Mouse (Mus musculus): ENCODE results near the gene Ccdc120. TPM values are rescaled to one million over a fixed set of nuclear protein-coding genes. Genes with fewer than 3 reads are reported as not detected.

Ccdc120 gene
- polyA plus RNA-seq, 1 experiment from 2014 or later = 22.8 TPM

DNA sequence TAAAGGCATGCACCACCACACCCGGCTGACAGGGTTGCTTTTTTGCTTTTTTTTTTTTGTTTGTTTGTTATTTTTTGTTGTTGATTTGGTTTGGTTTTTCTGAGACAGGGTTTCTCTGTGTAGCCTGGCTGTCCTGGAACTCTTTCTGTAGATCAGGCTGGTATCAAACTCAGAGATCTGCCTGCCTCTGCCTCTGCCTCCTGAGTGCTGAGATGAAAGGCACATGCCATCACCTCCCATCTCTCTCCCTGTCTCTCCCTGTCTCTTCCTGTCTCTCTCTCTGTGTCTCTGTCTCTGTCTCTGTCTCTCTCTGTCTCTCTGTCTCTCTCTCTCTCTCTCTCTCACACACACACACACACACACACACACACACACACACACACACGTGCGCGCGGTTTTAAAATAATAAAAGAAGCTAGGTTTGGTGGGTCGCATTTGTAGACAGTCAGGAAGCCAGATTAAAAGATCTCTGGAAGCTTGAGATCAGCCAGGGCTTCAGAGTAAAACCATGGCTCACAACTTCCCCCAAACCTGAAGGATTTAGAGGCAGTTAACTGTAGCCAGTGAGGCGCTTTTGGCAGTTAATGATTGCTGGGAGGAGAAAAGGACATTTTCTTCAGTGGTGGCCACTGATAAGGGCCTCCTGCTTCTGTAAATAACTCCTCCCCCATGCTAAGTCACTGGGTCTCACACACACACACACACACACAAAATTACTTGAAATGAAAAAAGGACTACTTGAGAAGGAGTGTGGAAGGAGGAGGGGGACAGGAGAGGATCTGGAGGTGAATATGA is 27.9 kb upstream of the Ccdc120 start:
- Histone ChIP-seq H3K4me3 (ENCODE audit: low read depth, low read length) (no peak overlapping the region), H3K27ac (replicated peaks; ENCODE audit: low read depth, low read length) (no peak overlapping the region)
- WGBS = 74% methylated on average over 7 of the region's 7 CpGs

GRCm38 (mm10) chrX:7776329-7777082 is 25.8 kb upstream of the Ccdc120 start:
- Histone ChIP-seq H3K4me3 (ENCODE audit: low read depth, low read length) (no peak overlapping the region), H3K27ac (replicated peaks; ENCODE audit: low read depth, low read length) (no peak overlapping the region), H3K9me3 (ENCODE audit: control insufficient read depth, low read length) (no peaks in the 10 kb centered on the region), H3K9ac (ENCODE audit: low read length) (no peak overlapping the region), H3K4me1 (ENCODE audit: control insufficient read depth, insufficient read depth, low read length) (no peaks in the 10 kb centered on the region), H3K4me2 (ENCODE audit: low read depth, severe bottlenecking) (no peak overlapping the region), H3K36me3 (ENCODE audit: control insufficient read depth, insufficient read depth, low read length) (no peaks in the 10 kb centered on the region), H3K27me3 (ENCODE audit: control insufficient read depth, insufficient read depth, low read length) (no peaks in the 10 kb centered on the region)
- DNase-seq (ENCODE audit: low spot score) (peak; percentile 75), ATAC-seq (ENCODE audit: insufficient number of reproducible peaks, low FRiP score, low TSS enrichment, low read depth) (no peak)
- WGBS = 57% methylated on average over 8 of the region's 8 CpGs

More for the DNA sequence above, 27.9 kb upstream of the Ccdc120 start:
- Histone ChIP-seq H3K9ac (ENCODE audit: low read length) (no peak overlapping the region), H3K4me2 (ENCODE audit: low read depth, severe bottlenecking) (no peak overlapping the region), H3K27me3 (ENCODE audit: control insufficient read depth, insufficient read depth, low read length) (no peaks in the 10 kb centered on the region), H3K9me3 (ENCODE audit: control insufficient read depth, low read length) (no peaks in the 10 kb centered on the region), H3K36me3 (ENCODE audit: control insufficient read depth, insufficient read depth, low read length) (no peaks in the 10 kb centered on the region), H3K4me1 (ENCODE audit: control insufficient read depth, insufficient read depth, low read length) (no peaks in the 10 kb centered on the region)
- ATAC-seq (ENCODE audit: insufficient number of reproducible peaks, low FRiP score, low TSS enrichment, low read depth) (no peak), DNase-seq (ENCODE audit: low spot score) (no peak)

DNA sequence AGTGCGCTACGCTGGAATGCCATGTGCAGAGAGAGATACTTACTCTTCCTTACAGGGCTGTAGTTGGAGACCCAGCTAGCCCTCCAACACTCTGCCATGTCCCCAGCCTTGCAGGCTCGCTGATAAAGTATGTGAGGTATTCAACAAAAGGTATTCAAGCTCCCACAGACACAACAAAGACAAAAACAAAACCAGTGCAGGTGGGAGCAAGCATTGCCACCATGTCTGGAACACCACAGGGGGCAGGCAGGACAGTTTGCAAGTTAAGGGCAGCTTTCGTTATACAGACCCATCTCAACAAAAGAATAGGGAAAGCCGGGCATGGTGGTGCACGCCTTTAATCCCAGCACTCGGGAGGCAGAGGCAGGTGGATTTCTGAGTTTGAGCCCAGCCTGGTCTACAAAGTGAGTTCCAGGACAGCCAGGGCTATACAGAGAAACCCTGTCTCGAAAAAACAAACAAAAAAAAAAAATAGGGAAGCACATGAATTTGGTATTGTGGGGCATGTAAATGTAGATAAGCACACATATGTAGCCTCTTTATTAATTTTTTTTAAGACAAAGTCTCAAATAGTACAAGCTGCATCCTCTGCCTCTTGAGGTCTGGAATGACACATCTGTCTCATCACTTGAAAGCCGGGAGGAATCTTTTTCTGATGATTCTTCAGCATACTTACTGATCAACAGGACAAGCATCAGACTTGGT is 24.9 kb upstream of the Ccdc120 start:
- no peaks in the 10 kb centered on the region for H3K9me3 ChIP-seq (ENCODE audit: control insufficient read depth, low read length)
- H3K9ac ChIP-seq (ENCODE audit: low read length) = no peak overlapping the region
- no peak overlapping the region for H3K27ac ChIP-seq (replicated peaks; ENCODE audit: low read depth, low read length)
- WGBS = 76% methylated on average over 9 of the region's 9 CpGs
- ATAC-seq (ENCODE audit: insufficient number of reproducible peaks, low FRiP score, low TSS enrichment, low read depth) (no peak), DNase-seq (ENCODE audit: low spot score) (no peak)
- no peak overlapping the region for H3K4me2 ChIP-seq (ENCODE audit: low read depth, severe bottlenecking)
- no peaks in the 10 kb centered on the region; the same call in 1 of the 2 replicates for H3K36me3 ChIP-seq (ENCODE audit: control insufficient read depth, insufficient read depth, low read length)
- H3K27me3 ChIP-seq (ENCODE audit: control insufficient read depth, insufficient read depth, low read length) = no peaks in the 10 kb centered on the region
- H3K4me1 ChIP-seq (ENCODE audit: control insufficient read depth, insufficient read depth, low read length) = no peaks in the 10 kb centered on the region
- H3K4me3 ChIP-seq (ENCODE audit: low read depth, low read length) = no peak overlapping the region

DNA sequence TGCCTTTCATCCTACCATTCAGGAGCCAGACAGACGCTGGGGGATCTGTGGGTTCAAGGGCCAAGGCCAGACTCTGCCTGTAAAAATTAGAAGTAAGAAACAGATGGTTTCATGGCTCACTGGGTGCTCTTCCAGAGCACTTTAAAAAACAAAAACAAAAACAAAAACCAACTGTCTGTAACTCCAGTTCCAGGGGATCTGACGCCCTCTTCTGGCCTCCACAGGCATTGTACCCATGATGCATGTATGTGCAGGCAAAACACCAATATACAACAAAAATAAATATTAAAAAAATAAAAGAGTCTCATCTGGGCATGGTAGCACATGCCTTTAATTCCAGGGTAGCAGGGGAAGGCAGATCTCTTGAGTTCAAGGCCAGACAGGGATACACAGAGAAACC is 22.1 kb upstream of the Ccdc120 start:
- Histone ChIP-seq H3K4me3 (ENCODE audit: low read depth, low read length) (no peak overlapping the region), H3K36me3 (ENCODE audit: control insufficient read depth, insufficient read depth, low read length) (no peaks in the 10 kb centered on the region; the same call in 1 of the 2 replicates), H3K4me2 (ENCODE audit: low read depth, severe bottlenecking) (no peak overlapping the region), H3K9ac (ENCODE audit: low read length) (no peak overlapping the region), H3K27ac (replicated peaks; ENCODE audit: low read depth, low read length) (no peak overlapping the region), H3K4me1 (ENCODE audit: control insufficient read depth, insufficient read depth, low read length) (no peaks in the 10 kb centered on the region), H3K9me3 (ENCODE audit: control insufficient read depth, low read length) (no peaks in the 10 kb centered on the region), H3K27me3 (ENCODE audit: control insufficient read depth, insufficient read depth, low read length) (no peaks in the 10 kb centered on the region)
- ATAC-seq (ENCODE audit: insufficient number of reproducible peaks, low FRiP score, low TSS enrichment, low read depth) (no peak), DNase-seq (ENCODE audit: low spot score) (no peak)
- WGBS = 46% methylated on average over 2 of the region's 2 CpGs

GRCm38 (mm10) chrX:7769302-7770017 is 18.8 kb upstream of the Ccdc120 start:
- Histone ChIP-seq H3K36me3 (ENCODE audit: control insufficient read depth, insufficient read depth, low read length) (no peaks in the 10 kb centered on the region; the same call in 1 of the 2 replicates), H3K4me3 (ENCODE audit: low read depth, low read length) (no peak overlapping the region), H3K9me3 (ENCODE audit: control insufficient read depth, low read length) (no peaks in the 10 kb centered on the region), H3K27me3 (ENCODE audit: control insufficient read depth, insufficient read depth, low read length) (no peaks in the 10 kb centered on the region), H3K4me2 (ENCODE audit: low read depth, severe bottlenecking) (no peak overlapping the region), H3K4me1 (ENCODE audit: control insufficient read depth, insufficient read depth, low read length) (no peaks in the 10 kb centered on the region), H3K9ac (ENCODE audit: low read length) (no peak overlapping the region), H3K27ac (replicated peaks; ENCODE audit: low read depth, low read length) (no peak overlapping the region)
- DNase-seq (ENCODE audit: low spot score) = no peak
- WGBS = 93% methylated on average over 7 of the region's 7 CpGs
- ATAC-seq (ENCODE audit: insufficient number of reproducible peaks, low FRiP score, low TSS enrichment, low read depth) = no peak

- 20% methylated on average over 11 of the region's 11 CpGs for WGBS
- DNase-seq (ENCODE audit: low spot score) = peak; percentile 32
- H3K27me3 ChIP-seq (ENCODE audit: control insufficient read depth, insufficient read depth, low read length) = no peaks in the 10 kb centered on the region
- H3K4me1 ChIP-seq (ENCODE audit: control insufficient read depth, insufficient read depth, low read length) = no peaks in the 10 kb centered on the region
- H3K27ac ChIP-seq (replicated peaks; ENCODE audit: low read depth, low read length) = no peak overlapping the region
- no peaks in the 10 kb centered on the region for H3K9me3 ChIP-seq (ENCODE audit: control insufficient read depth, low read length)
- H3K4me3 ChIP-seq (ENCODE audit: low read depth, low read length) = no peak overlapping the region
- no peaks in the 10 kb centered on the region for H3K36me3 ChIP-seq (ENCODE audit: control insufficient read depth, insufficient read depth, low read length)
- H3K9ac ChIP-seq (ENCODE audit: low read length) = no peak overlapping the region
- no peak for ATAC-seq (ENCODE audit: insufficient number of reproducible peaks, low FRiP score, low TSS enrichment, low read depth)
- H3K4me2 ChIP-seq (ENCODE audit: low read depth, severe bottlenecking) = peak overlapping the region; percentile 22; the same call in 1 of the 2 replicates
Observed at GRCm38 (mm10) chrX:7765764-7766163, 15.1 kb upstream of the Ccdc120 start.

- WGBS = 24% methylated on average over 13 of the region's 13 CpGs
- Histone ChIP-seq H3K9me3 (ENCODE audit: control insufficient read depth, low read length) (no peaks in the 10 kb centered on the region), H3K27me3 (ENCODE audit: control insufficient read depth, insufficient read depth, low read length) (no peaks in the 10 kb centered on the region), H3K4me1 (ENCODE audit: control insufficient read depth, insufficient read depth, low read length) (no peaks in the 10 kb centered on the region), H3K4me3 (ENCODE audit: low read depth, low read length) (no peak overlapping the region), H3K27ac (replicated peaks; ENCODE audit: low read depth, low read length) (no peak overlapping the region), H3K4me2 (ENCODE audit: low read depth, severe bottlenecking) (peak overlapping the region; percentile 22; the same call in 1 of the 2 replicates), H3K9ac (ENCODE audit: low read length) (no peak overlapping the region), H3K36me3 (ENCODE audit: control insufficient read depth, insufficient read depth, low read length) (no peaks in the 10 kb centered on the region)
- ATAC-seq (ENCODE audit: insufficient number of reproducible peaks, low FRiP score, low TSS enrichment, low read depth) (no peak), DNase-seq (ENCODE audit: low spot score) (no peak)
Observed at GRCm38 (mm10) chrX:7765281-7765670, 14.6 kb upstream of the Ccdc120 start.
